Mouse (Mus musculus) neural tube, embryonic 11.5 days (tissue): Measurements from ENCODE around the gene Card11. TPM values are rescaled to one million over a fixed set of nuclear protein-coding genes. Genes with fewer than 3 reads are reported as not detected.

ENCODE experiments used
- ATAC-seq: fragments of 200-750 bp; cut with Nextera tagmentation; 2 replicates; pipeline ENCODE4 v1.8.0; 2017; ENCODE audit warnings: moderate number of reproducible peaks, mild to moderate bottlenecking, moderate TSS enrichment, moderate library complexity; ENCODE audit not compliant: insufficient read depth, low FRiP score, low TSS enrichment
- DNase-seq: peaks from one replicate; pipeline ENCODE4 v3.0.0-alpha.2; 2015; ENCODE audit warnings: low spot score
- H3K27ac ChIP-seq: fragments of 300-500 bp; sonication (generic); 2 replicates; pipeline ENCODE4 v1.5.1; 2014; ENCODE audit warnings: low read depth, mild to moderate bottlenecking, low read length
- H3K27me3 ChIP-seq: fragments of 300-500 bp; sonication (generic); 2 replicates; pipeline ENCODE4 v1.6.1; 2014; ENCODE audit warnings: mild to moderate bottlenecking, low read length, mixed read lengths; ENCODE audit not compliant: control insufficient read depth, insufficient read depth
- H3K36me3 ChIP-seq: fragments of 300-500 bp; sonication (generic); 2 replicates; pipeline ENCODE4 v1.6.1; 2014; ENCODE audit warnings: mild to moderate bottlenecking, low read length, moderate library complexity, mixed read lengths; ENCODE audit not compliant: control insufficient read depth, insufficient read depth
- H3K4me1 ChIP-seq: fragments of 300-500 bp; sonication (generic); 2 replicates; pipeline ENCODE4 v1.6.1; 2014; ENCODE audit warnings: low read length, mixed read lengths; ENCODE audit not compliant: control insufficient read depth, insufficient read depth
- H3K4me2 ChIP-seq: fragments of 300-500 bp; sonication (generic); 2 replicates; pipeline ENCODE4 v1.6.1; 2014; ENCODE audit warnings: low read depth, mild to moderate bottlenecking, moderate library complexity
- H3K4me3 ChIP-seq: fragments of 300-500 bp; sonication (generic); 2 replicates; pipeline ENCODE4 v1.5.1; 2014; ENCODE audit warnings: low read depth, low read length
- H3K9ac ChIP-seq: fragments of 300-500 bp; sonication (generic); 2 replicates; pipeline ENCODE4 v1.6.1; 2014; ENCODE audit warnings: mild to moderate bottlenecking, low read length
- H3K9me3 ChIP-seq: fragments of 300-500 bp; sonication (generic); 2 replicates; pipeline ENCODE4 v1.6.1; 2016; ENCODE audit warnings: low read length; ENCODE audit not compliant: control insufficient read depth
- WGBS: fragments of 180-500 bp; shearing (Covaris S2); extraction: QIAGEN DNeasy Blood & Tissue Kit; methylation state at CpG from one replicate; pipeline ENCODE4 v1.1.7; 2014; 5-methylcytosine and 5-hydroxymethylcytosine counted together
- polyA plus RNA-seq: library from polyadenylated mRNA; unstranded; fragments of >200 nt; fragmentation: Nextera tagmentation; extraction: Ambion mirVana; gene quantifications from 2 replicates; pipeline ENCODE4 v1.2.1, GENCODE M21; 2014

Gene Card11
- polyA plus RNA-seq, result 0.09 and 0.32 TPM in 2 replicates

GRCm38 (mm10) chr5:141000349-141000748 lies at the start of gene Card11:
Gene Card11, minus strand, starts transcription at chr5:141000582.
- H3K9ac ChIP-seq, result no peak within 1 kb of the TSS
- no peaks in the 10 kb centered on the region for H3K9me3 ChIP-seq
- H3K36me3 ChIP-seq, result no peaks in the 10 kb centered on the region
- H3K4me1 ChIP-seq, result no peaks in the 10 kb centered on the region
- H3K4me2 ChIP-seq, result no peak within 1 kb of the TSS
- no peak for DNase-seq
- no peak within 1 kb of the TSS for H3K27ac ChIP-seq
- no peaks in the 10 kb centered on the region for H3K27me3 ChIP-seq
- 77% methylated on average over 10 of the region's 10 CpGs for WGBS
- ATAC-seq, result no peak
- no peak within 1 kb of the TSS for H3K4me3 ChIP-seq

GRCm38 (mm10) chr5:141047651-141048218 lies 47.4 kb upstream of the Card11 start:
- ATAC-seq, result no peak
- no peak overlapping the region for H3K27ac ChIP-seq

GRCm38 (mm10) chr5:141044976-141045375 lies 44.6 kb upstream of the Card11 start:
- H3K4me3 ChIP-seq, result no peak overlapping the region
- no peak for DNase-seq
- H3K27me3 ChIP-seq, result no peaks in the 10 kb centered on the region
- H3K4me1 ChIP-seq, result no peaks in the 10 kb centered on the region
- H3K27ac ChIP-seq, result no peak overlapping the region
- 89% methylated on average over 9 of the region's 9 CpGs for WGBS
- H3K9ac ChIP-seq, result no peak overlapping the region
- ATAC-seq, result no peak
- H3K36me3 ChIP-seq, result no peaks in the 10 kb centered on the region
- no peak overlapping the region for H3K4me2 ChIP-seq
- no peaks in the 10 kb centered on the region for H3K9me3 ChIP-seq

More at GRCm38 (mm10) chr5:141047651-141048218, 47.4 kb upstream of the Card11 start:
- Histone ChIP-seq H3K4me3 (no peak overlapping the region), H3K9me3 (no peaks in the 10 kb centered on the region), H3K9ac (no peak overlapping the region), H3K36me3 (no peaks in the 10 kb centered on the region), H3K4me1 (no peaks in the 10 kb centered on the region), H3K4me2 (no peak overlapping the region), H3K27me3 (no peaks in the 10 kb centered on the region)
- 82% methylated on average over 13 of the region's 13 CpGs for WGBS
- DNase-seq, result no peak

GRCm38 (mm10) chr5:141043654-141044447 lies 43.5 kb upstream of the Card11 start:
- WGBS, result 67% methylated on average over 19 of the region's 19 CpGs
- Histone ChIP-seq H3K9ac (no peak overlapping the region), H3K27ac (no peak overlapping the region), H3K4me1 (no peaks in the 10 kb centered on the region), H3K4me3 (no peak overlapping the region), H3K27me3 (no peaks in the 10 kb centered on the region), H3K4me2 (no peak overlapping the region), H3K36me3 (no peaks in the 10 kb centered on the region), H3K9me3 (no peaks in the 10 kb centered on the region)
- no peak for ATAC-seq
- no peak for DNase-seq

GRCm38 (mm10) chr5:141042406-141042805 lies 42.0 kb upstream of the Card11 start:
- Histone ChIP-seq H3K9me3 (no peaks in the 10 kb centered on the region), H3K36me3 (no peaks in the 10 kb centered on the region), H3K9ac (no peak overlapping the region), H3K27ac (no peak overlapping the region), H3K27me3 (no peaks in the 10 kb centered on the region), H3K4me1 (no peaks in the 10 kb centered on the region), H3K4me2 (no peak overlapping the region), H3K4me3 (no peak overlapping the region)
- ATAC-seq, result no peak
- DNase-seq, result no peak
- 95% methylated on average over 4 of the region's 4 CpGs for WGBS

- Histone ChIP-seq H3K27ac (no peak overlapping the region), H3K4me3 (no peak overlapping the region), H3K9ac (no peak overlapping the region), H3K27me3 (no peaks in the 10 kb centered on the region), H3K4me1 (no peaks in the 10 kb centered on the region), H3K36me3 (no peaks in the 10 kb centered on the region), H3K4me2 (no peak overlapping the region), H3K9me3 (no peaks in the 10 kb centered on the region)
- WGBS, result 24% methylated on average over 9 of the region's 9 CpGs
- peak; percentile 49 for DNase-seq
- ATAC-seq, result no peak
Observed at GRCm38 (mm10) chr5:141040846-141041245, 40.5 kb upstream of the Card11 start.

GRCm38 (mm10) chr5:141038342-141038741 lies 38.0 kb upstream of the Card11 start:
- Histone ChIP-seq H3K4me3 (no peak overlapping the region), H3K27ac (no peak overlapping the region), H3K4me1 (no peaks in the 10 kb centered on the region), H3K9me3 (no peaks in the 10 kb centered on the region), H3K4me2 (no peak overlapping the region), H3K9ac (no peak overlapping the region), H3K27me3 (no peaks in the 10 kb centered on the region), H3K36me3 (no peaks in the 10 kb centered on the region)
- DNase-seq (no peak), ATAC-seq (no peak)
- 55% methylated on average over 1 of the region's 1 CpGs for WGBS

GRCm38 (mm10) chr5:141035346-141035745 lies 35.0 kb upstream of the Card11 start:
- H3K4me3 ChIP-seq, result no peak overlapping the region
- H3K4me2 ChIP-seq, result no peak overlapping the region
- H3K9me3 ChIP-seq, result no peaks in the 10 kb centered on the region
- H3K27ac ChIP-seq, result no peak overlapping the region
- ATAC-seq, result no peak
- H3K9ac ChIP-seq, result no peak overlapping the region
- no peak for DNase-seq
- no peaks in the 10 kb centered on the region for H3K4me1 ChIP-seq
- 88% methylated on average over 6 of the region's 6 CpGs for WGBS
- H3K27me3 ChIP-seq, result no peaks in the 10 kb centered on the region
- H3K36me3 ChIP-seq, result no peaks in the 10 kb centered on the region

- Histone ChIP-seq H3K4me2 (no peak overlapping the region), H3K27ac (no peak overlapping the region), H3K4me3 (no peak overlapping the region), H3K4me1 (no peaks in the 10 kb centered on the region), H3K9ac (no peak overlapping the region), H3K9me3 (no peaks in the 10 kb centered on the region), H3K36me3 (no peaks in the 10 kb centered on the region), H3K27me3 (no peaks in the 10 kb centered on the region)
- DNase-seq, result no peak
- no peak for ATAC-seq
- WGBS, result 77% methylated on average over 3 of the region's 3 CpGs
Observed at GRCm38 (mm10) chr5:141034301-141034700, 33.9 kb upstream of the Card11 start.
